Mouse (Mus musculus): ENCODE measurements around the gene Pcbp3. TPM values are rescaled to one million over a fixed set of nuclear protein-coding genes. Genes with fewer than 3 reads are reported as not detected.

Pcbp3 gene
- polyA plus RNA-seq (2015; fragmentation: Nextera tagmentation; extraction: Ambion mirVana) = 18.1 and 18.8 TPM in 2 replicates

DNA sequence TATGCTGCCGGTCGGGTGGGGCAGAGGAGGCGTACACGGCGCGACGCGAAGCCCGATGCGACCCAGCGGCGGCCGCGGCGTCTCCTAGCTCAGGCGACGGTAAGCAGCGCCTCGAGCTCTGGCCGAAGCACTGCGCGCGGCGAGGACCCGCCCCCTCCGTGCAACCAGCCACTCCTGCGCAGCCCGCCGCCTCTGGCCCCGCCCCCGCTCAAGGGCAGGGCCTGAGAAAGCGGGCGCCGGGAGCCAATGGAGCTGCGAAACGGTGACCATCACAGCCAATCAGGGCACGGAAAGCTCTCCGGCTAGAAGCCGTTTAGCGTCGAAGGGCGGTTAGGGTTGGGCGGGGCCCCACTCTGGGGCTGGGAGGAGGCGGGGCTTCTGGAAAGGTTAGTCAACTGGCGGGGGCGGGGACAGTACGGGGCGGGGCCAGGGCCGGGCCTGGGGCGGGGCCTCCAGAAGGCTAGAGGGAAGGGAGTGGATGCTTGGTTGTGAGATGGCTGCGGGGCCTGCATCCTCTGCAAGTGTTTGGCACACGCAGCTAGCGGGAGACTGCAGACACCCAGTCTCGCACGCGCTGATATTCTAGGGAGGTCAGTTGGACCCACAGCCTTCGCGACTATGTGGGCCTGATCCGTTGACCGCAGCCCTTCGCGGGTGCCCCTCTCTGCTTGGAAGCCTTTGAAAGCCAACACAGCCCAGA, at the start of gene Pcbp3:
TSS of gene Pcbp3 (minus strand) at position 98 of the 700 bp plus-strand sequence.
- H3K4me2 ChIP-seq (replicated peaks; ENCODE audit: low read depth) = peak within 1 kb of the TSS; percentile 85
- peaks cover 6% of the 10 kb centered on the region; the same call in 1 of the 2 replicates for H3K4me1 ChIP-seq (replicated peaks; ENCODE audit: control insufficient read depth, insufficient read depth, low read length)
- no peaks in the 10 kb centered on the region for H3K9me3 ChIP-seq (ENCODE audit: control insufficient read depth)
- H3K27me3 ChIP-seq (replicated peaks; ENCODE audit: control insufficient read depth, insufficient read depth, low read length) = peaks cover 3% of the 10 kb centered on the region; the same call in 1 of the 2 replicates
- peak within 1 kb of the TSS; percentile 55 for H3K9ac ChIP-seq (ENCODE audit: low read depth, low read length)
- H3K4me3 ChIP-seq (ENCODE audit: low read depth, low read length) = peak within 1 kb of the TSS; percentile 48
- no peak; the same call in 1 of the 2 replicates for TF ChIP-seq CTCF (IDR thresholded peaks at IDR 0.05; ENCODE audit: low read depth)
- 2% methylated on average over 62 of the region's 62 CpGs for WGBS
- H3K36me3 ChIP-seq (ENCODE audit: control insufficient read depth, insufficient read depth) = no peaks in the 10 kb centered on the region
- ATAC-seq = peak; percentile 99
- H3K27ac ChIP-seq (ENCODE audit: low read depth, low read length) = no peak within 1 kb of the TSS

DNA sequence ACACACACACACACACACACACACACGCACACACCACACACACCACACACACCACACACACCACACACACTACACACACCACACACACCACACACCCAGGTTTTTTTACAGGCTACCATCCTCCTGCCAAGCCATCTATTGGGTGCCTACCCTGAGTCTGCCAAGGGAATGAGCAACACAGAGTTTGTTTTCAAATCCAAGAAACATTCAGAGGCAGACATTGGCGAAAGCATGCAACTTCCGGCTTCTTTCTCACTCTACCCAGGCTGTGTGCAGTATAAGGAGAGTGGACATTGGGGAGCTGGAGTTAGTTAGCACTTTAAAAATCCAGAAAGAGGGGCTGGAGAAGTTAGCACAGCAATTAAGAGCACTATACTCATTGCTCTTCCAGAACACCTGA, 47.0 kb upstream of the Pcbp3 start:
- H3K36me3 ChIP-seq (ENCODE audit: control insufficient read depth, insufficient read depth) = no peaks in the 10 kb centered on the region
- H3K4me2 ChIP-seq (replicated peaks; ENCODE audit: low read depth) = no peak overlapping the region
- no peak for ATAC-seq
- H3K4me1 ChIP-seq (replicated peaks; ENCODE audit: control insufficient read depth, insufficient read depth, low read length) = peaks cover 4% of the 10 kb centered on the region; the same call in 1 of the 2 replicates
- WGBS = 87% methylated on average over 3 of the region's 3 CpGs
- no peak overlapping the region for H3K27ac ChIP-seq (ENCODE audit: low read depth, low read length)
- no peak overlapping the region for H3K4me3 ChIP-seq (ENCODE audit: low read depth, low read length)
- TF ChIP-seq CTCF (IDR thresholded peaks at IDR 0.05; ENCODE audit: low read depth) = no peak
- no peak overlapping the region for H3K9ac ChIP-seq (ENCODE audit: low read depth, low read length)
- H3K9me3 ChIP-seq (ENCODE audit: control insufficient read depth) = no peaks in the 10 kb centered on the region
- no peaks in the 10 kb centered on the region for H3K27me3 ChIP-seq (replicated peaks; ENCODE audit: control insufficient read depth, insufficient read depth, low read length)

DNA sequence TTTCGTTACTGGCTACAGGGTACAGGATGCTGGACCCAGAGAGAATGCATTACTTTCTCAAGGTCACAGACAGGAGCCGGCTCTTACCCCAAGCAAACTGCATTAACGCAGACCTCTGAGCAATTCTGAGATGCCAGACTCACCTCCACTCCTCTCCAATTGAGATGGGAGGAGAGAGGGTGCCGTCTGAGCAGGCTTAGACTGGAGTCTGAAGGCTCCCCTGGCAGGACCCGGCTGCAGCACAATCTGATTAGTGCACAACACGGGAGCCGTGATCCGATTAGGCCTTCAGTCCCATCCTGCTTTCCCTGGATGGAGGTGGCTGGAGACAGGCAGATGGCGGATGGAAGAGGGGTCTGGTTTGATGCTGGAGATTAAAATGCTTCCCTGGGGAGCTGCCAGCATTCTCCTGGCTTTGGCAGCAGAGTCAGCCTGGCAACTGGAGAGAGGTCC, 46.4 kb upstream of the Pcbp3 start:
- TF ChIP-seq CTCF (IDR thresholded peaks at IDR 0.05; ENCODE audit: low read depth) = no peak

DNA sequence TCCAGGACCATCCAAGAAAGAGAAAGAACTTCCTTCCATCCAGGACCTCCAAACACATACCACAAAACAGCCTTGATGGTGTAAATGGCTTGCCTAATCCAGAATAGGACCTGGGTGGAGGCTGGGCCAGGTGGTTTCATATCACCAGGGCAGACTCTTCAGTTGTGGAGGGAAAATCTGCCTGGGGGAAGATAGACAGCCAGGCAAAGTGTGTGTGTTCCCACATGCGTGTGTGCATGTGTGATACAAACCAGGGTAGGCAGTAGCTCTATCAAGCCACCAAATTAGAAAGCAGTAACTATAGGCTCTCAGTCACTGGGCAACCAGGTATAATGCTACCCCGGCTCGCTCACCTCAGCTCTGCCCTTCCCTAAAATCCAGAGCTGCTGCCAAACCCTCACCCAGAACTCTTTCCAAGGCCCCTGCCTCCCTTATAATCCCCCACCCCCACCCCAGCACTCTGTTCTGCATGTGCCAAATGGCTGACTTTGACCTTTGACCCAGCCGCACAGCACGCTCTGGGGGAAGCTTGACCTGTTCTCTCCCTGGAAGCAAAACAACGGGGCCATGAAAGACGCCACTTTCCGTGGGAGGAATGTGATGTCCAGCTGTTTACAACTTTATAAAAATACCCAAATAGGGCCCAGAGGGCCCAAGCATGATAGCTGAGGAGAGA, 45.9 kb upstream of the Pcbp3 start:
- Histone ChIP-seq H3K27me3 (replicated peaks; ENCODE audit: control insufficient read depth, insufficient read depth, low read length) (no peaks in the 10 kb centered on the region), H3K36me3 (ENCODE audit: control insufficient read depth, insufficient read depth) (no peaks in the 10 kb centered on the region), H3K4me1 (replicated peaks; ENCODE audit: control insufficient read depth, insufficient read depth, low read length) (peaks cover 4% of the 10 kb centered on the region; the same call in 1 of the 2 replicates), H3K4me3 (ENCODE audit: low read depth, low read length) (no peak overlapping the region), H3K4me2 (replicated peaks; ENCODE audit: low read depth) (0 out of 2 replicates have a peak overlapping the region, but pooled peaks have one; percentile 10), H3K9me3 (ENCODE audit: control insufficient read depth) (no peaks in the 10 kb centered on the region), H3K27ac (ENCODE audit: low read depth, low read length) (no peak overlapping the region), H3K9ac (ENCODE audit: low read depth, low read length) (no peak overlapping the region)
- ATAC-seq = no peak
- 38% methylated on average over 8 of the region's 8 CpGs for WGBS
- TF ChIP-seq CTCF (IDR thresholded peaks at IDR 0.05; ENCODE audit: low read depth) = no peak

More for the DNA sequence above, 46.4 kb upstream of the Pcbp3 start:
- Histone ChIP-seq H3K4me1 (replicated peaks; ENCODE audit: control insufficient read depth, insufficient read depth, low read length) (peaks cover 4% of the 10 kb centered on the region; the same call in 1 of the 2 replicates), H3K9me3 (ENCODE audit: control insufficient read depth) (no peaks in the 10 kb centered on the region), H3K9ac (ENCODE audit: low read depth, low read length) (no peak overlapping the region), H3K36me3 (ENCODE audit: control insufficient read depth, insufficient read depth) (no peaks in the 10 kb centered on the region), H3K27ac (ENCODE audit: low read depth, low read length) (no peak overlapping the region), H3K4me3 (ENCODE audit: low read depth, low read length) (no peak overlapping the region), H3K4me2 (replicated peaks; ENCODE audit: low read depth) (0 out of 2 replicates have a peak overlapping the region, but pooled peaks have one; percentile 10), H3K27me3 (replicated peaks; ENCODE audit: control insufficient read depth, insufficient read depth, low read length) (no peaks in the 10 kb centered on the region)
- WGBS = 48% methylated on average over 9 of the region's 9 CpGs
- 0 out of 2 replicates have a peak, but pooled peaks have one; percentile 18 for ATAC-seq

DNA sequence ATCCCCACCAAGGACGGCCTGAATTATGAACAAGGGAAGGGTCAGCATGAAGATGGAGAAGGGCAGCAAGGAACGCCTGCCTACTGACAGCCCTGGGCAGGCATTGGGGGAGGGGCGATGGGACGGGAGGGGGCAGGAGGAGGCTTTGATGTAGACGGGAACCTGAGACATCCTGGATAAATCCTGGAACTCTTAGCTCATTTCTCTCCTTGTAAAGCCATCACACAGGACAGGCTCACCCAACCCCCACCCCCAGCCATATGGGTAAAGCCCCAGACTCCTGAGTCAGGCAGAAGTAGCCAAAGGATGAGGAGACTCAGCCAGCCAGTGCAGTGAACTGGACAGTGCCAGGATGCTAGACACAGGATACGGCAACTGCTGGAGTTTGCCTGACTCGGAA, 43.2 kb upstream of the Pcbp3 start:
- ATAC-seq = no peak
- no peak for TF ChIP-seq CTCF (IDR thresholded peaks at IDR 0.05; ENCODE audit: low read depth)
- Histone ChIP-seq H3K36me3 (ENCODE audit: control insufficient read depth, insufficient read depth) (no peaks in the 10 kb centered on the region), H3K4me1 (replicated peaks; ENCODE audit: control insufficient read depth, insufficient read depth, low read length) (peaks cover 4% of the 10 kb centered on the region; the same call in 1 of the 2 replicates), H3K4me3 (ENCODE audit: low read depth, low read length) (no peak overlapping the region), H3K27me3 (replicated peaks; ENCODE audit: control insufficient read depth, insufficient read depth, low read length) (no peaks in the 10 kb centered on the region), H3K9ac (ENCODE audit: low read depth, low read length) (no peak overlapping the region), H3K4me2 (replicated peaks; ENCODE audit: low read depth) (no peak overlapping the region), H3K9me3 (ENCODE audit: control insufficient read depth) (no peaks in the 10 kb centered on the region), H3K27ac (ENCODE audit: low read depth, low read length) (no peak overlapping the region)
- 43% methylated on average over 7 of the region's 7 CpGs for WGBS

Measured in intestine, postnatal 0 days (tissue).